Mouse (Mus musculus): ENCODE measurements at regions not wholly inside any gene's neighbourhood (a gene's known extent, or its start where the extent isn't known, plus 50 kb on each side); places are given as distances from the start of the nearest gene placed in this dataset.

DNA sequence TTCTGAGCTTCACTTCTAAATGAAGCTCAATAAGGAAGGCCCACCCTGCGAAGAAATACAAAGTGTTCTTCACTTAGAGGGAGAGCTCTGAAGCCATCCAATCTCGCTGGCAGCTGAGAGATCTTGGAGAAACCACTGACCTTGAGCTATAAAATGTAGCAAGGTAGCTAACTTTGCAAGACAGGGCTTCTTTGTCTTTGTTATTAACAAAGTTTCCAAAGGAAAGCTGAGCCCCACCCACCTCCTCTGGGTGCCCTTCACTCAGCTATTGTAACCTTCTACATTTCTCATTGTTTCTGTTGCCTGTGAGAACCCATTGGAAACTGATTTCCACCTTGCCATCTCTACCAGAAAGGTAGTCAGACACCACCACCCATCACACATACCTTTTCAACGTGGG, 57.2 kb upstream of the Usp9x start:
- intact Hi-C loops (cut with DNase I), result no loop called here
- Histone ChIP-seq H3K4me3 (no peak overlapping the region), H3K27ac (no peak overlapping the region)
- no peak for DNase-seq (ENCODE audit: extremely low spot score in 1 of 2, low spot score in 2 of 2)
- TF ChIP-seq CTCF (IDR thresholded peaks at IDR 0.05), result no peak

- DNase-seq (ENCODE audit: extremely low spot score in 1 of 2, low spot score in 2 of 2), result no peak
- TF ChIP-seq CTCF (IDR thresholded peaks at IDR 0.05), result no peak
- Histone ChIP-seq H3K4me3 (no peak overlapping the region), H3K27ac (no peak overlapping the region)
- intact Hi-C loops (cut with DNase I), result no loop called here
Measured at GRCm38 (mm10) chrX:13013086-13013485, 58.2 kb upstream of the Usp9x start.

DNA sequence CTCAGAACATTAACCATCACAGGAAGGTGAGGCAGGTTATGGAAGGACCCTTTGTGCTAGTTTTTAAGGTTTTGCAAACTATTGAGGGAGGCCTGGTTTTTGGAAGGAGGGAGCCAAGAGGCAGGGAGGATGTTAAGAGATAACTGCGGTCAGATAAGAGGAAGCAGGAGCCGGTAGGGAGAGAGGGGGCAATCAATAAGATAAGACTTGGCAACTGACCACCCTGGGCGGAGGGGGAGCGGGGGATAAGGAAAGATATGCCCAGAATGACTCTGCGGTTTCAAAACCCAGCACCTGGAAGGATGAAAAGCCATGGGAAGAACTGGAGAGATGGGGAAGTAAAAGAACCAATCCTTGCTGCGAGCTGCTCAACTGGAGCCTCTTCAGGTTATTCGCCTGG, 80.5 kb upstream of the Usp9x start:
- no peak for DNase-seq (ENCODE audit: extremely low spot score in 1 of 2, low spot score in 2 of 2)
- intact Hi-C loops (cut with DNase I), result loop anchor here (10.0 kb wide), 1 partner anchor 56 kb away; no protein-coding TSS in a partner anchor
- TF ChIP-seq CTCF (IDR thresholded peaks at IDR 0.05), result no peak
- H3K27ac ChIP-seq, result no peak overlapping the region
- H3K4me3 ChIP-seq, result no peak overlapping the region

- H3K27ac ChIP-seq, result no peak overlapping the region
- no peak for TF ChIP-seq CTCF (IDR thresholded peaks at IDR 0.05)
- no peak for DNase-seq (ENCODE audit: extremely low spot score in 1 of 2, low spot score in 2 of 2)
- H3K4me3 ChIP-seq, result no peak overlapping the region
- intact Hi-C loops (cut with DNase I), result no loop called here
Measured at GRCm38 (mm10) chrX:12977676-12978075, 93.6 kb upstream of the Usp9x start.

DNA sequence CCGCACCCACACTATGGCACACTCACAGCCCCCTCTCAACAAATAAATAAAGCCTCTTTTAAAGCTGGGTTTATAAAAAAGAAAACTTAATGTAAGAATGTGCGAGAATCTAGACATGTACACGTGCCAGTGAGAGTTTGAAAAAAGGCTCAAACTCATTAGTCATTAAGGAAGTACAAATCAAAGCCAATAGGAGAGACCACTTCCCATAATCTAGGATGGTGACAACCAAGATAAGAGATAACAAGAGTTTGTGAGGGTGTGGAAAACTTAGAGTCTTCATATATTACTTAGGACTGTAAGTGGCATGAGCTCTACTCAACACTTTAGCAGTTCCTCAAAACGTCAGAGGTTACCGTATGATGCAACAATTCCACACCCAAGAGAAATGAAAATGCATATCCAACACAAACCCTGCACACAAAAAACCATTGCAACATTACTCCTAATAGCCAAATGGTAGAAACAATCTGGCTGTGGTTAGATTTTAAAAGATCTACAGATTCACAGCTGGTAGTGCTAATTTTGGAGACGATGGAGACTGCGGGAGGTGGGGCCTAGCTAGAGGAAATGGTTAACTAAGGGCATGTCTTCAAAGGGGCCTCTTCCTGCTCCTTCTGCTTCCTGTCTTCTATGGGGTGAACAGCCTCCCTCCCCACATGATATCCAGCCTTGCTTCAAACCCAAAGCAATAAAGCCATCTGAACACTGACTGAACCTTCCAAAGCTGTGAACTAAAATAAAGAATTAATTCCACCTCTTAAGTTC, 102.1 kb upstream of the Usp9x start:
- TF ChIP-seq CTCF (IDR thresholded peaks at IDR 0.05), result no peak
- no peak for DNase-seq (ENCODE audit: extremely low spot score in 1 of 2, low spot score in 2 of 2)
- Histone ChIP-seq H3K27ac (no peak overlapping the region), H3K4me3 (no peak overlapping the region)
- intact Hi-C loops (cut with DNase I), result no loop called here

GRCm38 (mm10) chrX:12959467-12960314, 111.6 kb upstream of the Usp9x start:
- H3K4me3 ChIP-seq, result no peak overlapping the region
- intact Hi-C loops (cut with DNase I), result loop anchor here (5.0 kb wide), 1 partner anchor 38 kb away; no protein-coding TSS in a partner anchor
- DNase-seq (ENCODE audit: extremely low spot score in 1 of 2, low spot score in 2 of 2), result peak; percentile 12 to 16
- no peak for TF ChIP-seq CTCF (IDR thresholded peaks at IDR 0.05)
- no peak overlapping the region for H3K27ac ChIP-seq

- DNase-seq (ENCODE audit: extremely low spot score in 1 of 2, low spot score in 2 of 2), result no peak
- intact Hi-C loops (cut with DNase I), result no loop called here
- no peak for TF ChIP-seq CTCF (IDR thresholded peaks at IDR 0.05)
- Histone ChIP-seq H3K27ac (no peak overlapping the region), H3K4me3 (no peak overlapping the region)
Measured at GRCm38 (mm10) chrX:12958873-12959272, 112.4 kb upstream of the Usp9x start.

- Histone ChIP-seq H3K4me3 (no peak overlapping the region), H3K27ac (no peak overlapping the region)
- peak; percentile 28 to 52 for DNase-seq (ENCODE audit: extremely low spot score in 1 of 2, low spot score in 2 of 2)
- TF ChIP-seq CTCF (IDR thresholded peaks at IDR 0.05), result no peak
- intact Hi-C loops (cut with DNase I), result no loop called here
Measured at GRCm38 (mm10) chrX:12950928-12951660, 120.2 kb upstream of the Usp9x start.

DNA sequence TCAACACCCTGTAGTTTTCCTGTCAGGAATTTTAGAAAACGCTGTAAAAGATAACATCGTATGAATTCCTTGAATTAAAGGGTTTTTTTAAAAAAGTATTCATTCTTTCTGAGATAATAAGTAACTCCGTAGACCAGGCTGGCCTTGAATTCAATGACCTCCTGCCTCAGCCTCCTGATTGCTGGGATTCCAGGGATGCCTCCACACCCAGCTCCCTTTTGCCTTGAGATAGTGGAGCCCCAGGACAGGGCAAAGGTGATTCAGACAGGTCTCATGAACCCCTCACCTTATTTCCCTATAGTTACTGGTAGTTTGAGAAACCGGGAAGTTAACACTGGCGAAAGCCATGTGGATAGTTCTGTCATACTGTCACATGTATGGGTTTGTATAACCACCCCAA, 128.8 kb upstream of the Usp9x start:
- TF ChIP-seq CTCF (IDR thresholded peaks at IDR 0.05), result no peak
- intact Hi-C loops (cut with DNase I), result no loop called here
- Histone ChIP-seq H3K27ac (no peak overlapping the region), H3K4me3 (no peak overlapping the region)
- DNase-seq (ENCODE audit: extremely low spot score in 1 of 2, low spot score in 2 of 2), result no peak

DNA sequence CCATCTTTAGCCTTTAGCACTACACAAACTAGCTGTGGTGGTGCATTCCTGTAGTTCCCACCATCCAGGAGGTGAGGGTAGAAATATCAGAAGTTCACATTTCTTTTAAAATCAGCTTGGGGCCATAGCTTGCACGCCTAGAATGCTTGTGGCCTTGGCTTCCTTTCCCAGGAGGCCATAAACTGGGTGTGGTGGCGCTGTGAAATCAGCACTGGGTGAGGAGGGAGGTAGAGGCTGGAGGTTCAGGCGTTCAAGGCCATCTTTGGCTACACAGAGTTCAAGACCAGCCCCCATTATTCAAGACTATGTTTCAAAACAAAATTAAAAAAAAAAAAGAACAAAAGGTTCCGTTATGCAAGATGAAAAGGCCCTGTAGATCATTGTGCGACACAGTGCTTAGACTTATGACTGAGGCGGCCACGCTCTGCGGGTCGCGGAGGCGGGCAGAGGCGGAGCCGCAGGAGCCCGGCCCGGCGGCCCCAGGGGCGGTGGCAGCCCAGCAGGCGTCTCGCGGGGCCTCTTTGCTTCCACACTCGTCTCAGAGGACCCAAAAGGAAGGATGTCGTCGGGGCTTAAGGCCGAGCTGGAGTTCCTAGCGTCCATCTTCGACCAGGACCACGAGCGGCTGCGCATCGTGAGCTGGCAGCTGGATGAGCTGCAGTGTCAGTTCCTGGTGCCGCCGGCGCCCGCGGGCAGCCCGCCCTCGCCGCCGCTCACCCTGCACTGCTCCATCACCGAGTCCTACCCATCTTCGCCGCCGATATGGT, 134.7 kb upstream of the Usp9x start:
- peak; percentile 33 to 36 for DNase-seq (ENCODE audit: extremely low spot score in 1 of 2, low spot score in 2 of 2)
- Histone ChIP-seq H3K27ac (peak overlapping the region; percentile 44), H3K4me3 (peak overlapping the region; percentile 46)
- TF ChIP-seq CTCF (IDR thresholded peaks at IDR 0.05), result no peak
- intact Hi-C loops (cut with DNase I), result loop anchor here (10.0 kb wide), 2 partner anchors 58 to 98 kb away; no protein-coding TSS in a partner anchor

GRCm38 (mm10) chrX:12933294-12933807, 137.9 kb upstream of the Usp9x start:
- TF ChIP-seq CTCF (IDR thresholded peaks at IDR 0.05), result no peak
- no peak overlapping the region for H3K27ac ChIP-seq
- no peak overlapping the region for H3K4me3 ChIP-seq
- DNase-seq (ENCODE audit: extremely low spot score in 1 of 2, low spot score in 2 of 2), result no peak
- intact Hi-C loops (cut with DNase I), result loop anchor here (10.0 kb wide), 2 partner anchors 61 to 101 kb away; no protein-coding TSS in a partner anchor
